Mouse (Mus musculus): ENCODE measurements around the gene Smarcc2.

The Smarcc2 gene

DNA sequence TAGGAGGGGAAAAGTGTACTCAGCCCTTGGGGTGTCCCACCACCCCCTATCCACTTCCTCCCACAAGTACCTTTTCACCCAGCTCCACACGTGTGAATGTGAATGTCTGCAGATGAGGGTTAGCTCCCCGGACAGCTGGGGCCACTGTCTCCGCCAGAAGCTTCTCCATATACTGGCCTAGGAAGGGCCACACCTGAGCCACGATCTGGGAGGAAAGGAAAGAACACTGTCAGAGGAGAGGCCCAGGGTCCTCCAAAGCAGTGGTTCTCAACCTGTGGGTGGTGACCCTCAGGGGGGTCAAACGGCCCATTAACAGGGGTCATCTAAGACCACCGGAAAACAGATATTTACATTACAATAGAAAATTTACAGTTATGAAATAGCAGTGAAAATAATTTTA, 63.3 kb downstream of the Smarcc2 start:
- peak; percentile 90 for DNase-seq

DNA sequence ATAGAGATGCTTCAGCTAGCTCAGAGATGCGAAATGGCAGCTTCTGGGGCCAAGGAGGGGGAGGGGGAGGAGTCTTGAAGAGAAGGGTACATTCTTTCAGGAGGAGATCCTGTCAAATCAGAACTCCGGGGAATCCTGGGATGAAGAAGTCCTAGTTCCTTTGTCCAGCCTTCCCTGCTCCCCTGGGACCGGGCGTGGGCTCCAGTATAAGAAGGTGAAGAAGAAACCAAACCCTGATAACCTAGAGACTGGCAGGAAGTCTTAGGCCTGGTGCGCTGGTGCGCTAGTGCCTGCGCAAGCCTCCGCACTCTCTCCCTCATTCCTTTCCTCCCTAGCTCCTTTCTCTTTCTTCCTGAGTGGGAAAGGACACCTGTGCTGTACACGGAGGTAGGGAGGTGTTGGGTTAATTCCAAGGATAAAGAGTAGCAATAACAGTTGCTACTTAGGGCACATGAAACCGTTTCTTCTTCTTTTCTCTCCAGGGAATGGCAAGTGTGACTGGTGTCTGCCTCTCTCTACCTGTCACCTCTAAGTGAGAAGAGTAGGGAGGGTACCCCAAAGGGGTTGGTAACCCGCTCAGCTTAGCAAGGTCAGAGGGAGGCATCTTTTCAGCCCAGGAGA, 65.2 kb downstream of the Smarcc2 start:
- peak; percentile 95 for DNase-seq

DNA sequence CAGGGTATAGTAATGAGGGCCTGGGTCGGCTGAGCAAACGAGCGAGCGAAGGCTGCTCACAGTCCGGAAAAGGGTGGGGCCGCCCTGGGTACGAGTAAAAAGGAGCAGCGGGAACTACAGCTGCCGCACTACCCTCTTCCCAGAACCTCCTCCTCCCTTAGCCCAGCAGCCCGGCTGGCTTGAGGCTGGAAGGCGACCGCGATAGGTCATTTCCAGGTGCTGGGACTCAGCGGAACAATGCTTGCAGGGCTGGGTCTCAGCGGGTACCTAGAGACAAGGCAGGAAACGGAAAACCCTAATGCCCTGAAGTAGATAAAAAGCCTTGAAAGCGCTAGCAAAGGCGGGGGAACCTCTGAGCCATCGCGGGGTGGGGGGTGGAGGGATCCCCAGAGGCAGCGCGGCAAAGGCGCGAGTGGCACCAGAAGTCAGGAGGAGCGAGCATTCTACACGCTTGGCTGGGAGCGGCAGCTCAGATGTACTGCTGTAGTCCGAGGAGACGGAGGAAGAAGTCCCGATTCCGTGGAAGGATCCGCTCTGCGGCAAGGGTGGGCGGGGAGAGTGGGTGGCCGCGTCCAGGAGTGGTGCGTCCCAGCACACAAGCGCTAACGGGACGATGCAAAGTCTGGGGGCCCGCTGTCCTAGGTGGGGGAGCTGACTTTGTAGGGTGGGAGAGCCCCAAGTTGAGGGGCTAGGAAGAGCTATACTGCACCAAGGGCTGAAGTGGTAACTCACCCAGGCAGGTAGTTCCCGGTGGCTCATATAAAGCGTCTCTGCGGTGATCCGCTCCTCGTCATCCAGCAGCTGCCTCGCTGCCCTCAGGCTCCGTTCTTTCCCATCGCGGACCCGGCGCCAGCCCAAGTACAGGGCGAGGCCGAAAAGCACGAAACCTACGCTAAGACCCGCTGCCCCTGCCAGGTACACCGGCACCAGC, 65.9 kb downstream of the Smarcc2 start:
- DNase-seq = peak; percentile 97

DNA sequence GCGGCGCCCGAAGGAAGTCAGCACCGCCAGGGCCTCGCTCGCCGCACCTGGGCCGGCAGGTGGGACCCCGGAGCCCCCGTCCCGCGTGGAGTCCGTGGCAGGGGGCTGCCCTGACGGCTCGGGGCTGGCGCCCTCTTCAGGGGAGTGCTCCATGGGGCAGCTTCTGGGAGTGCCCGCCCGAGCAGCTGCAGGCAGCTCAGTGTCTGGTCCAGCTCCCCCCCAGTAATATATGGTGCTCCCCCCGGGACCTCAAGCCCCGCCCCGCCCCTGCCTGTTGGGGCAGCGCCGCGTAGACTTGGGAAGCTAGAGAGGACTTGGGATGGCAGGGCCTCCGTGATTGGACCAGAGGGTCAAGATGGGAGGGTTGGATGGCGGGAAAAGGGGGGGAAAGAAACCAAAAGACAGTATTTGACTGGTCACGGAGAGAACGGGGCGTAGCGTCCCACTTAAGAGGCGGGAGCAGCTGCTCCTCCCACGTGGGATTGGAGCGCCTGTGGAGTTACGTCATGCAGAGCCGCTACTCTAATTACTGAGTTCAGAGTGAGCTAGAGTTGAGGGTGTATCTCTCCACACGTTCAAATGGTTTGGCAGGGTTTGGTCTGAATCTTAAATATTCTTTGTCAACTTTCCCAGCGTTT, 66.7 kb downstream of the Smarcc2 start, which contains the start of gene Esyt1:
Esyt1 (minus strand) TSS at position 201 of the 638 bp plus-strand sequence.
- peak; percentile 100 for DNase-seq

DNA sequence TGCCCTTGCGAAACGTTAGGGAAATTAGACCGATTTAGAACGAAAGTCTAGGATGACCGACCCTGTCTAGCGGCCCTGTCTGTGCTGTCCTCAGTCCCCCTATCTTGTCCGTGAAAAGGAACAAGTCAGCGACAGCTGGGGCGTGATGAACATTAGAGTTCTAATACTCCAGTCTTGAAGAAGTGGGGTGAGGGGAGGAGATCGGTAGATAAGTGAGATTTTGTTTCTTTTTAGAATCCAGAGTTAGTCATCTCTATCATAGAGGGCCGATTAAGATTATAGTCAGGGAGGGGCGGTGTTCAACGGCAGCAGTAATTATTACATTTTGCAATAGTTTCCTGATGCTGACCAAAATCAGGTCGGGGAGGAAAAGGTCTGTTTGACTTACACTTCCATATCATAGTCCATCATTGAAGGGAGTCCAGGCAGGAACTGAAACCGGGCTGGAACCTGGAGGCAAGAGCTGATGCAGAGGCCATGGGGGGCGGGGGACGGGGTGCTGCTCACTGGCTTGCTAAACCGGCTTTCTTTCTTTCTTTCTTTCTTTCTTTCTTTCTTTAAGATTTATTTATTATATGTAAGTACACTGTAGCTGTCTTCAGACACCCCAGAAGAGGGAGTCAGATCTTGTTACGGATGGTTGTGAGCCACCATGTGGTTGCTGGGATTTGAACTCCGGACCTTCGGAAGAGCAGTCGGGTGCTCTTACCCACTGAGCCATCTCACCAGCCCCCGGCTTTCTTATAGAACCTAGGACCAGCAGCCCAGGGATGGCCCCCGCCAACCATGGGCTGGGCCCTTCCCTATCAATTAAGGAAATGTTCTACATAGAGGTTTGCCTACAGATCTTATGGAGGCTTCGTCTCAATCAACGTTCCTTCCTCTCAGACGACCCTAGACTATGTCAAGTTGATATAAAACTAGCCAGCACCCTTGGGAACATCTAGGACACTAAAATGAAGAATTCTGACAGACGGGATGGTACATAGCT, 67.6 kb downstream of the Smarcc2 start:
- DNase-seq = peak; percentile 94

DNA sequence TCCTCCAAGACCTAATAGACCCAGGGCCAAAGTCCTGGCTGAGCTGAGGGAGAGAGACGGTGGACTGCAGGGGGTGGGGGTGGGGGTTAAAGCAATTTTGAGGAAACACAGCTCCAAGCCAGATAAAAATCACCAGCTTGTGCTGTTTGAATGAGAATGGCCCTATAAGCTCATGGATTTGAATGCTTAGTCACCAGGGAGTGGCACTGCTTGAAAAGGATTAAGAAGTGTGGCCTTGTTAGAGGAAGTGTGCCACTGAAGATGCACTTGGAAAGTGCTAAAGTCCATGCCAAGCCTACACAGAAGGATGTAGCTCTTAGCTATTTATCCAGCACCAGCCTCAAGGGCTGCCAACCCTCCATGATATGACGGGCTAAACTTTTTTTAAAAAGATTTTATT, 76.2 kb downstream of the Smarcc2 start:
- no peak for DNase-seq

DNA sequence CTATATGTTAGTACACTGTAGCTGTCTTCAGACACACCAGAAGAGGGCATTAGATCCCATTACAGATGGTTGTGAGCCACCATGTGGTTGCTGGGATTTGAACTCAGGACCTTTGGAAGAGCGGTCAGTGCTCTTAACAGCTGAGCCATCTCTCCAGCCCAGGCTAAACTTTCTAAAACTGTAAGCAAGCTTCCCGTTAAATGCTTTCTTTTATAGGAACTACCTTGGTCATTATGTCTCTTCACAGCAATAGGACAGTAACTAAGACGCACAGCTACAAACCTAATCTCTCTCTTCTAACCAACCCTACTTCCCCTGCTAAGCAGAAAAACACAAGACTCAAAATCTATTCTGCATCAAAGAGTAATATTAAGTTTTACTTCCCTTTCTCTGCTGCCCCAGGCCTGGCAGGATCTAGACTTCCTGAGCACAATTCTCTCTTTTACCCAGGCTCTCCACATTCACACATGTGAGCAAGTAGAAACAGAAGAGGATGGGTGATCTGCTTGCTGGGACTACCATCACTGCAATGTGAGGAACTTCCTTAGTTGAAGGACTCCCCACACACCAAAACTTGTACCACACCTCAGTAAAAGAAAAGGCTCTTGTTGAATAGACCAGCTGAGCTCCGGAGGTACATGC, 76.7 kb downstream of the Smarcc2 start:
- DNase-seq = peak; percentile 86

DNA sequence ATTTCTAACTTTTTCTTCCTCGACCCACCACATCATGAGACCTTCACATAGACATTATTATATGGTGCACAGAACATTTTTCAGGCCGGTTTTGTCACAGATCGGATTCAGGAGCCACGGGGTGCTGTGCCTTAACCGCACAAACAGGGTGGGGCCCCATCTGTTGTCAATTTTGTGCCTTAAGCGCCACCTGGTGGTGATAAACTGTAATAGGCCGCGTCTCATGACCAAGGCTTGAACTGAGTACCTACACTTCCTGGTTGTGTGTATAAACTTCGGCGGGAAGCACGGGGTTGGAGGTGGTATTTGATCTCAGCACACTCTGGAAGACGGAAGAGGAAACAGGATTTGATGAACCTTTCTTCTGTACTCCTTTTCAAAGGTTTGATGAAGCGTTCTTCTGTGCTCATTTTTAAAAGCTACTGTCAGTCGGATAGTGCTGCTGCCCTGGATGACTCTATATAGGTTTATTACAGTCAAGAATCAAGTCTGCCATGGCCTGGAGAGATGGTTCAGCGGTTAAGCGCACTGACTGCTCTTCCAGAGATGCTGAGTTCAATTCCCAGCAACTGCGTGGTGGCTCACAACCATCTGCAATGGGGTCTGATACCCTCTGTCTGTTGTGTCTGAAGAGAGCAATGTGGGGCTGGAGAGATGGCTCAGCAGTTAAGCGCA, 77.4 kb downstream of the Smarcc2 start:
- peak; percentile 99 for DNase-seq

DNA sequence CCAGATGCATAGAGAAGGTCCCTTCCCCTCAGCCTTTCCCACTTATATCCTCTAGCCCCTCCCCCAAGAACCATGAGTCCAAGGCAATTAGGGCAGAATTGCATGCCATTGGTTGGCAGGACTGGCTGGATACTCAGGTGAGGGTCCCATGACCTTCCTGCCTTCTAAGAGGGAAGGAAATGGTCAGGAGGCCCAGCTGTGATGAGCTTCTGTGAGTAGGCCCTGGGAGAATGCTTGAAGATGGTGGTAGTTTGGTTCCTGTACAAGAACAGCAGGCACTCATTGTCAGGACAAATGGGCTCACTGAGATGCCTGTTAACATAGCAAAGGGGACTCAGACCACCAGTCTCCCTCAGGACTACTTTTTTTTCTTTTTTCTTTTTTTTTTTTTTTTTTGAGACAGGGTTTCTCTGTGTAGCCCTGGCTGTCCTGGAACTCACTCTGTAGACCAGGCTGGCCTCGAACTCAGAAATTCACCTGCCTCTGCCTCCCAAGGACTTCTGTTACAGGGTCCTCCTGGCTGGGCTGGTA, 79.4 kb downstream of the Smarcc2 start:
- DNase-seq = no peak
